Mouse (Mus musculus) spleen, adult 2 months (tissue): ENCODE results near the gene Yju2.

Source experiments
- CTCF ChIP-seq: fragments of 200-500 bp; IDR thresholded peaks from 2 replicates; pipeline ENCODE4 v1.5.1; 2011; ENCODE audit warnings: mild to moderate bottlenecking, inconsistent platforms; ENCODE audit not compliant: insufficient read depth, insufficient read length, insufficient replicate concordance; ENCODE audit errors: extremely low read depth
- POLR2A ChIP-seq: fragments of 200-500 bp; IDR thresholded peaks from 2 replicates; pipeline ENCODE4 v1.6.1; 2011; ENCODE audit warnings: low read depth, low read length, inconsistent platforms

GRCm38 (mm10) chr17:55945696-55946095 lies 13.2 kb upstream of the Yju2 start:
- no peak for TF ChIP-seq CTCF
- no peak for TF ChIP-seq POLR2A
